Mouse (Mus musculus) E14TG2a.4 (cell line): ENCODE results near the gene Tcf7l2.

Source experiments
- CTCF ChIP-seq: conservative IDR thresholded peaks from 2 replicates; pipeline ENCODE4 v1.5.1; 2014; ENCODE audit warnings: low read length
- POU5F1 ChIP-seq: IDR thresholded peaks from 2 replicates; pipeline ENCODE4 v1.6.1; 2014; ENCODE audit warnings: low read length, borderline replicate concordance

GRCm38 (mm10) chr19:55706806-55707205, 34.8 kb upstream of the Tcf7l2 start:
- no peak for TF ChIP-seq CTCF
- TF ChIP-seq POU5F1 = no peak
